Mouse (Mus musculus) lung, adult 2 months (tissue): ENCODE results near the gene Serpini1.

ENCODE experiments used
- CTCF ChIP-seq: fragments of 200-500 bp; IDR thresholded peaks from 2 replicates; pipeline ENCODE4 v1.5.1; 2011; ENCODE audit warnings: mild to moderate bottlenecking, low read length, control low read depth; ENCODE audit not compliant: insufficient read depth
- POLR2A ChIP-seq: fragments of 200-500 bp; IDR thresholded peaks from 2 replicates; pipeline ENCODE4 v1.6.1; 2011; ENCODE audit warnings: low read depth, mild to moderate bottlenecking, control low read depth, low read length, borderline replicate concordance; ENCODE audit errors: extremely low read depth

DNA sequence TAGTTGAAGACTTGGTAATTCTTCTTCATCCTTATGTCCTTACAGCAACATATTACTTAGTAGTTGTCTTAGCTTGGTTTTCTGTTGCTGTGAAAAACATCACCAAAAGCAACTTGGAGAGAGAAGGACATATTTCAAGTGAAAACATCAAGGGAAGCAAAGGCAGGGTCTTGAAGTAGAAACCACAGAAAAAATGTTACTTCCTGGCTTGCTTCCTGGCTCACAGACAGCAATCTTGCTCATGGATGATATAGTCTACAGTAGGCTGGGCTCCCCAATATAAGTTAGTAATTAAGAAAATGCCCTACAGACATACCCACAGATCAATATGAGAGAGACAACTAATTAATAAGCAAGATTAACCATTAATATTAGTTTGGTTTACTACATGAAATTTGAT is 125.5 kb downstream of the Serpini1 start:
- TF ChIP-seq POLR2A: no peak
- no peak for TF ChIP-seq CTCF
